Mouse (Mus musculus): ENCODE measurements around the gene Kdm6b. TPM values are rescaled to one million over a fixed set of nuclear protein-coding genes. Genes with fewer than 3 reads are reported as not detected.

The Kdm6b gene
- polyA plus RNA-seq (2012; ENCODE audit: low replicate concordance) = 124 and 254 TPM in 2 replicates

GRCm38 (mm10) chr11:69413221-69414181 is at the start of gene Kdm6b:
Gene Kdm6b, minus strand, starts transcription at chr11:69413675.

GRCm38 (mm10) chr11:69398059-69398458 is 15.4 kb downstream of the Kdm6b start, which contains the start of gene Tmem88:
Gene Tmem88, minus strand, starts transcription at chr11:69398234.

GRCm38 (mm10) chr11:69395235-69395633 is 18.2 kb downstream of the Kdm6b start, which contains the start of the genes Naa38 and Cyb5d1:
Gene Naa38, plus strand, starts transcription at chr11:69395487.
Gene Cyb5d1, minus strand, starts transcription at chr11:69395631.

GRCm38 (mm10) chr11:69369215-69369989 is 44.1 kb downstream of the Kdm6b start, which contains the start of gene Chd3:
Gene Chd3, minus strand, starts transcription at chr11:69369406.

Other genes starting within 250 kb of the Kdm6b start
- 0.18 and 0.36 TPM in 2 replicates for gene Alox8, start 215.8 kb downstream of the Kdm6b start, polyA plus RNA-seq (2012; ENCODE audit: low replicate concordance)
- gene Gucy2e, start 176.6 kb downstream of the Kdm6b start, polyA plus RNA-seq (2012; ENCODE audit: low replicate concordance) = 0.03 TPM in 2 replicates
- gene Cntrob, start 89.9 kb downstream of the Kdm6b start, polyA plus RNA-seq (2012; ENCODE audit: low replicate concordance) = 16.1 and 37.7 TPM in 2 replicates
- 7.2 and 10.5 TPM in 2 replicates for gene Trappc1, start 89.7 kb downstream of the Kdm6b start, polyA plus RNA-seq (2012; ENCODE audit: low replicate concordance)
- gene Kcnab3, start 87.4 kb downstream of the Kdm6b start, polyA plus RNA-seq (2012; ENCODE audit: low replicate concordance) = 0.74 and 1.8 TPM in 2 replicates
- gene Rnf227, start 73.2 kb downstream of the Kdm6b start, polyA plus RNA-seq (2012; ENCODE audit: low replicate concordance) = 1.8 and 6.5 TPM in 2 replicates
- 412 and 967 TPM in 2 replicates for gene Chd3, start 44.3 kb downstream of the Kdm6b start, polyA plus RNA-seq (2012; ENCODE audit: low replicate concordance)
- 32.7 and 80.7 TPM in 2 replicates for gene Naa38, start 18.2 kb downstream of the Kdm6b start, polyA plus RNA-seq (2012; ENCODE audit: low replicate concordance)
- 2.9 and 9.4 TPM in 2 replicates for gene Cyb5d1, start 18.0 kb downstream of the Kdm6b start, polyA plus RNA-seq (2012; ENCODE audit: low replicate concordance)
- gene Tmem88, start 15.4 kb downstream of the Kdm6b start, polyA plus RNA-seq (2012; ENCODE audit: low replicate concordance) = 0.55 and 0.95 TPM in 2 replicates
- gene Dnah2, start 135.4 kb upstream of the Kdm6b start, polyA plus RNA-seq (2012; ENCODE audit: low replicate concordance) = 0.30 and 0.55 TPM in 2 replicates
- 0.63 and 0.73 TPM in 2 replicates for gene Efnb3, start 146.5 kb upstream of the Kdm6b start, polyA plus RNA-seq (2012; ENCODE audit: low replicate concordance)
- 2.2 and 18.6 TPM in 2 replicates for gene Wrap53, start 166.6 kb upstream of the Kdm6b start, polyA plus RNA-seq (2012; ENCODE audit: low replicate concordance)
- gene Trp53, start 166.7 kb upstream of the Kdm6b start, polyA plus RNA-seq (2012; ENCODE audit: low replicate concordance) = 109 and 132 TPM in 2 replicates
- gene Atp1b2, start 192.3 kb upstream of the Kdm6b start, polyA plus RNA-seq (2012; ENCODE audit: low replicate concordance) = 2.5 and 19.1 TPM in 2 replicates
- not detected in 2 replicates for gene Shbg, start 204.2 kb upstream of the Kdm6b start, polyA plus RNA-seq (2012; ENCODE audit: low replicate concordance)
- not detected in 2 replicates for gene Sat2, start 208.3 kb upstream of the Kdm6b start, polyA plus RNA-seq (2012; ENCODE audit: low replicate concordance)
- 66.7 and 112 TPM in 2 replicates for gene Fxr2, start 219.3 kb upstream of the Kdm6b start, polyA plus RNA-seq (2012; ENCODE audit: low replicate concordance)
- gene Sox15, start 241.6 kb upstream of the Kdm6b start, polyA plus RNA-seq (2012; ENCODE audit: low replicate concordance) = 0.34 and 0.66 TPM in 2 replicates
- gene Mpdu1, start 249.0 kb upstream of the Kdm6b start, polyA plus RNA-seq (2012; ENCODE audit: low replicate concordance) = 30.6 and 38.5 TPM in 2 replicates

Measured in hematopoietic multipotent progenitor cell, adult 10-12 weeks (in vitro differentiated cells).